Mouse (Mus musculus) gastrocnemius, postnatal 36 days (tissue): ENCODE measurements around the gene Glis2. TPM values are rescaled to one million over a fixed set of nuclear protein-coding genes. Genes with fewer than 3 reads are reported as not detected.
A peak's percentile ranks its signal among the peaks of the same experiment; 100 is the strongest.

ENCODE experiments used
- DNase-seq, 2 experiments: peaks; one replicate each; pipeline ENCODE4 v3.0.0; 2022
- intact Hi-C: fragments of 180-260 bp; cut with DNase I; formaldehyde crosslinking; loops from one replicate; pipeline ENCODE4 v1.15.1; 2025
- long read RNA-seq, 2 experiments: library from polyadenylated mRNA; stranded (forward); transcript quantifications; one replicate each; pipeline ENCODE4 v2.0.0; 2021
- total RNA-seq, 2 experiments: library from RNA; stranded (reverse); gene quantifications; 2 replicates each; pipeline ENCODE4 v1.2.3; 2021

Gene Glis2
- 1 to 10 TPM; 5.9 to 7.0 TPM for total RNA-seq
- long read RNA-seq, experiment 1, partial matches to known transcripts = 0 of 3 reads
- long read RNA-seq, experiment 1, other reads (novel, unspliced or antisense) = 3 of 3 reads
- long read RNA-seq, experiment 2, partial matches to known transcripts = 1 of 2 reads
- long read RNA-seq, experiment 2, other reads (novel, unspliced or antisense) = 1 of 2 reads

- DNase-seq = peak; percentile 61
- intact Hi-C loops = no loop called here
Observed at GRCm38 (mm10) chr16:4593971-4594813, at the start of gene Glis2. Gene Glis2 (plus strand): TSS chr16:4594713.

GRCm38 (mm10) chr16:4544845-4545244 lies 49.7 kb upstream of the Glis2 start:
- no peak for DNase-seq
- intact Hi-C loops = loop anchor here (5.0 kb wide), 1 partner anchor 118 kb away; no protein-coding TSS in a partner anchor

GRCm38 (mm10) chr16:4546838-4547237 lies 47.7 kb upstream of the Glis2 start:
- no peak for DNase-seq
- intact Hi-C loops = loop anchor here (5.0 kb wide), 1 partner anchor 120 kb away; no protein-coding TSS in a partner anchor

GRCm38 (mm10) chr16:4547611-4548010 lies 46.9 kb upstream of the Glis2 start:
- intact Hi-C loops = loop anchor here (2.0 to 5.0 kb wide), 2 partner anchors 120 to 243 kb away; no protein-coding TSS in a partner anchor
- DNase-seq = no peak

GRCm38 (mm10) chr16:4548953-4549688 lies 45.4 kb upstream of the Glis2 start:
- DNase-seq = no peak
- intact Hi-C loops = loop anchor here (2.0 to 5.0 kb wide), 2 partner anchors 122 to 244 kb away; no protein-coding TSS in a partner anchor

- intact Hi-C loops = loop anchor here (2.0 kb wide), 1 partner anchor 56 kb away; no protein-coding TSS in a partner anchor
- DNase-seq = peak; percentile 55 to 61
Observed at GRCm38 (mm10) chr16:4551056-4551455, 43.5 kb upstream of the Glis2 start.

- intact Hi-C loops = loop anchor here (2.0 kb wide), 1 partner anchor 55 kb away; no protein-coding TSS in a partner anchor
Observed at GRCm38 (mm10) chr16:4551885-4552284, 42.6 kb upstream of the Glis2 start.

GRCm38 (mm10) chr16:4552829-4553550 lies 41.5 kb upstream of the Glis2 start:
- intact Hi-C loops = no loop called here
- DNase-seq = peak; percentile 40 to 48

More at GRCm38 (mm10) chr16:4551885-4552284, 42.6 kb upstream of the Glis2 start:
- no peak for DNase-seq

GRCm38 (mm10) chr16:4555555-4555954 lies 39.0 kb upstream of the Glis2 start:
- DNase-seq = no peak
- intact Hi-C loops = no loop called here

- intact Hi-C loops = no loop called here
- DNase-seq = no peak
Observed at GRCm38 (mm10) chr16:4557085-4557484, 37.4 kb upstream of the Glis2 start.

GRCm38 (mm10) chr16:4557949-4558348 lies 36.6 kb upstream of the Glis2 start:
- intact Hi-C loops = no loop called here
- peak; percentile 51 to 58 for DNase-seq

- intact Hi-C loops = no loop called here
- peak; percentile 84 to 86 for DNase-seq
Observed at GRCm38 (mm10) chr16:4558384-4558979, 36.0 kb upstream of the Glis2 start.

- intact Hi-C loops = no loop called here
- DNase-seq = peak; percentile 61 to 70
Observed at GRCm38 (mm10) chr16:4558980-4559631, 35.4 kb upstream of the Glis2 start.

GRCm38 (mm10) chr16:4559715-4560144 lies 34.8 kb upstream of the Glis2 start, which contains the start of gene Tfap4:
Gene Tfap4 (minus strand): TSS chr16:4559854.
- peak; percentile 82 to 93 for DNase-seq
- intact Hi-C loops = no loop called here

- peak; percentile 67 to 73 for DNase-seq
- intact Hi-C loops = no loop called here
Observed at GRCm38 (mm10) chr16:4560145-4560952, 34.2 kb upstream of the Glis2 start.

- DNase-seq = peak; percentile 76 to 86
- intact Hi-C loops = loop anchor here (1.0 to 5.0 kb wide), 2 partner anchors 40 to 99 kb away; no protein-coding TSS in a partner anchor
Observed at GRCm38 (mm10) chr16:4567912-4568311, 26.6 kb upstream of the Glis2 start.

- intact Hi-C loops = no loop called here
- DNase-seq = no peak
Observed at GRCm38 (mm10) chr16:4570737-4571136, 23.8 kb upstream of the Glis2 start.

GRCm38 (mm10) chr16:4576038-4576437 lies 18.5 kb upstream of the Glis2 start:
- no peak for DNase-seq
- intact Hi-C loops = no loop called here
